Mouse (Mus musculus): ENCODE measurements around the gene 9230104L09Rik. TPM values are rescaled to one million over a fixed set of nuclear protein-coding genes. Genes with fewer than 3 reads are reported as not detected.

9230104L09Rik gene
- polyA plus RNA-seq, 1 experiment from 2014 or later = not detected

DNA sequence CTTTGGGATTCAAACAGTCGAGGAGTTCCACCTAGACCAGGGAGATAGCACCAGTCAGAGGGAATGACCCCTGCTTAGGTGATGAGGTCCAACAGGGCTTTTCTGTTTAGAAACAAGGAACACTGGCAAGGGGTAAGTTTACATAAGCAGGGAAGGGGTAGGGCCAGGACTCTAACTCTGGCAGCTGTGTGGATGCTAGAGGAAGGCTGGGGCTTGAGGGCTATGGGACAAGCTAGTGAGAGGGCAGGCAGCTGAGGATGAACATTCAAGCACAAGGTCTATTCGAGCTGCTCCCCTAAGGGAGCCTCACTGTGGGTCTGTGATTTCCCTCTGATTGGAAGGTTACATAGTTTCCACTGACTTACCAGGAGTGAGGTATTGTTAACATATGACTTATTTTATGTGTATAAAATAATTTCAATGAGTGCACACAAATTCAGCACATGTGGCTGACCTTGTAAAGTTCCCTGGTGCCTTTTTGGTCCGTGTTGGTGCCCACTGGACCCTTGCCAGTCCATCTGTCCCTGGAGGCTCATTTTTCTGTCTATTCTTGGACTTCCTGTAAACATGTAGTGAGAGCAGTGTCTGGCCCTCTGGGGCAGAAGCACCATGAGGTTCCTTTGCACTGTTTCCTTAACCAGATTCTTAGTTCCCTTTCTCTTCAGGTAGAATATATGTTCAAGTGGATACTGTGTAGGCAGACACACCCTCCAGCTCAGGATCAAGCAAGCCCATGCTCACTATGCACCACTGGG, 12.4 kb upstream of the 9230104L09Rik start:
- peaks cover 28% of the 10 kb centered on the region for H3K4me1 ChIP-seq (replicated peaks)
- no peak overlapping the region for H3K4me2 ChIP-seq
- 40% methylated on average over 3 of the region's 3 CpGs for WGBS
- no peaks in the 10 kb centered on the region for H3K9me3 ChIP-seq
- H3K4me3 ChIP-seq (replicated peaks) = no peak overlapping the region
- H3K27me3 ChIP-seq = no peaks in the 10 kb centered on the region
- no peak overlapping the region for H3K9ac ChIP-seq (replicated peaks)
- peaks cover 8% of the 10 kb centered on the region for H3K36me3 ChIP-seq
- no peak overlapping the region for H3K27ac ChIP-seq
- ATAC-seq (ENCODE audit: insufficient number of reproducible peaks, insufficient read depth, low FRiP score, low TSS enrichment, low read depth) = no peak

GRCm38 (mm10) chr2:148875335-148875811, 10.5 kb upstream of the 9230104L09Rik start, which contains the start of gene Cst3:
Gene Cst3 (minus strand): TSS chr2:148875692.
- no peaks in the 10 kb centered on the region for H3K27me3 ChIP-seq
- peak within 1 kb of the TSS; percentile 70 for H3K4me2 ChIP-seq
- H3K36me3 ChIP-seq = peaks cover 26% of the 10 kb centered on the region
- no peaks in the 10 kb centered on the region for H3K9me3 ChIP-seq
- peak within 1 kb of the TSS; percentile 93 for H3K27ac ChIP-seq
- ATAC-seq (ENCODE audit: insufficient number of reproducible peaks, insufficient read depth, low FRiP score, low TSS enrichment, low read depth) = peak; percentile 95
- WGBS = 2% methylated on average over 19 of the region's 19 CpGs
- peak within 1 kb of the TSS; percentile 80 for H3K4me3 ChIP-seq (replicated peaks)
- H3K9ac ChIP-seq (replicated peaks) = peak within 1 kb of the TSS; percentile 86
- peaks cover 28% of the 10 kb centered on the region for H3K4me1 ChIP-seq (replicated peaks)

DNA sequence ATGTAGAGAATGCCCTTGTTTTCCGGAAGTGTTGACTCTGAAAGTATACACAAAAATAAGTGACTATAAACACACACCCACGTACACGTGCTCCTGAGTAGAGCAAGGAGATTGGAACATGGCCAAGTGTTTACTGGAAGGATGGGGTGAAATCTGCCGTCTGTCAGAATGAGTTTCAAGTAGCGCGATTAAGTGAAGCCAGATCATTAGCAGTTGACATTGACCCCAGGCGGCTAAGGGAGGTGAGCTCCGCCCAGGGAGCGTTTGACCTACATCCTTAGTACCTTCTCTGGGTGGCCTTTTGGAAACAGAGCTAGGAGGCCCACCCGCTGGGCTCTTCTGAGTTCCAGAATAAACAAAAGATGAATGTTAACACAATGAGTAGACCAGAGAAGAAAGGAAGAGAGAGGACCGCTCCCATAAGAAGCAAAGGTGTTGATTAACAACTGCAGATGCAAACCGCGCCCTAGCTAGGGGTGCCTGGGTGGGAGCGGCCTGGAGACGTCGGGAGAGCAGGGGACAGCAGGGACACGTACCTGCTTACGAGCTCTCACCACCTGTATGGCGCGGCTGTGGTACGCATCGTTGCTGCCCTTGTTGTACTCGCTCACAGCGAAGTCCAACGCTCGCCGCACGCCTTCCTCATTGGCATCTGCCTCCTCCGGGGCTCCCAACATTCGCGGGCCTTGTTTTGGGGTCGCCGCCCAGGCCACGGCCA, 9.9 kb upstream of the 9230104L09Rik start:
- WGBS = 1% methylated on average over 34 of the region's 34 CpGs
- peak; percentile 65 for ATAC-seq (ENCODE audit: insufficient number of reproducible peaks, insufficient read depth, low FRiP score, low TSS enrichment, low read depth)

DNA sequence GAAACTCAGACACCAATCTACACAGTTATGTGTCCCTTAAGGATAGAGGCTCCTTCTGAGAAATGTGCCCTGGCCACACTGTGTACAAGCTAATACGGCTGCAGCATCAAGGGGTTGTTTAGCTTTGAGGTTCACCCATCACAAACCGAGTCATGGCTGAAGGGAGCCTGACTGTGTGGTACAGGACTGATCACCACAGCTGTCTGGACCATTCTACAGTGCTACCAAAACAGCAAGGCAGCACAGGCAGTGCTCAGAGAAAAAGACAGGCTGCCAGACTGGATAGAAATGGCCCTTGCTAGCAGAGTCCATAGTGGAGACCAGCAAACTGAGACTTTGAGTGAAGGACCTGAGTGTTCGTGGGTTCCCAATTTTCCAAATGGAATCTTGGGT, 9.4 kb upstream of the 9230104L09Rik start:
- Histone ChIP-seq H3K27ac (no peak overlapping the region), H3K4me3 (replicated peaks) (peak overlapping the region; percentile 80), H3K9ac (replicated peaks) (peak overlapping the region; percentile 86), H3K9me3 (no peaks in the 10 kb centered on the region), H3K4me1 (replicated peaks) (peaks cover 28% of the 10 kb centered on the region), H3K4me2 (peak overlapping the region; percentile 70), H3K27me3 (no peaks in the 10 kb centered on the region), H3K36me3 (peaks cover 28% of the 10 kb centered on the region)
- 52% methylated on average over 3 of the region's 3 CpGs for WGBS
- no peak for ATAC-seq (ENCODE audit: insufficient number of reproducible peaks, insufficient read depth, low FRiP score, low TSS enrichment, low read depth)

More for the DNA sequence above, 9.9 kb upstream of the 9230104L09Rik start:
- peaks cover 28% of the 10 kb centered on the region for H3K36me3 ChIP-seq
- peak overlapping the region; percentile 86 for H3K9ac ChIP-seq (replicated peaks)
- peak overlapping the region; percentile 80 for H3K4me3 ChIP-seq (replicated peaks)
- H3K27ac ChIP-seq = peak overlapping the region; percentile 93
- H3K4me2 ChIP-seq = peak overlapping the region; percentile 70
- H3K4me1 ChIP-seq (replicated peaks) = peaks cover 28% of the 10 kb centered on the region
- no peaks in the 10 kb centered on the region for H3K9me3 ChIP-seq
- H3K27me3 ChIP-seq = no peaks in the 10 kb centered on the region

- no peaks in the 10 kb centered on the region for H3K27me3 ChIP-seq
- no peak overlapping the region for H3K27ac ChIP-seq
- peaks cover 28% of the 10 kb centered on the region for H3K4me1 ChIP-seq (replicated peaks)
- peak overlapping the region; percentile 70 for H3K4me2 ChIP-seq
- no peaks in the 10 kb centered on the region for H3K9me3 ChIP-seq
- ATAC-seq (ENCODE audit: insufficient number of reproducible peaks, insufficient read depth, low FRiP score, low TSS enrichment, low read depth) = no peak
- no peak overlapping the region for H3K9ac ChIP-seq (replicated peaks)
- H3K4me3 ChIP-seq (replicated peaks) = peak overlapping the region; percentile 80
- 88% methylated on average over 4 of the region's 4 CpGs for WGBS
- peaks cover 28% of the 10 kb centered on the region for H3K36me3 ChIP-seq
Observed at GRCm38 (mm10) chr2:148872860-148873259, 8.0 kb upstream of the 9230104L09Rik start.

GRCm38 (mm10) chr2:148870526-148870925, 5.7 kb upstream of the 9230104L09Rik start:
- ATAC-seq (ENCODE audit: insufficient number of reproducible peaks, insufficient read depth, low FRiP score, low TSS enrichment, low read depth) = no peak
- 86% methylated on average over 3 of the region's 3 CpGs for WGBS

GRCm38 (mm10) chr2:148868959-148869358, 4.1 kb upstream of the 9230104L09Rik start:
- Histone ChIP-seq H3K27me3 (no peaks in the 10 kb centered on the region), H3K9me3 (no peaks in the 10 kb centered on the region), H3K4me3 (replicated peaks) (no peak overlapping the region), H3K4me1 (replicated peaks) (peaks cover 15% of the 10 kb centered on the region), H3K9ac (replicated peaks) (no peak overlapping the region), H3K4me2 (no peak overlapping the region), H3K36me3 (peaks cover 28% of the 10 kb centered on the region), H3K27ac (no peak overlapping the region)
- WGBS = 86% methylated on average over 1 of the region's 1 CpGs
- no peak for ATAC-seq (ENCODE audit: insufficient number of reproducible peaks, insufficient read depth, low FRiP score, low TSS enrichment, low read depth)

More at GRCm38 (mm10) chr2:148870526-148870925, 5.7 kb upstream of the 9230104L09Rik start:
- no peaks in the 10 kb centered on the region for H3K27me3 ChIP-seq
- no peak overlapping the region for H3K4me2 ChIP-seq
- H3K4me3 ChIP-seq (replicated peaks) = no peak overlapping the region
- H3K27ac ChIP-seq = no peak overlapping the region
- H3K9me3 ChIP-seq = no peaks in the 10 kb centered on the region
- H3K9ac ChIP-seq (replicated peaks) = no peak overlapping the region
- peaks cover 20% of the 10 kb centered on the region for H3K4me1 ChIP-seq (replicated peaks)
- H3K36me3 ChIP-seq = peaks cover 28% of the 10 kb centered on the region

DNA sequence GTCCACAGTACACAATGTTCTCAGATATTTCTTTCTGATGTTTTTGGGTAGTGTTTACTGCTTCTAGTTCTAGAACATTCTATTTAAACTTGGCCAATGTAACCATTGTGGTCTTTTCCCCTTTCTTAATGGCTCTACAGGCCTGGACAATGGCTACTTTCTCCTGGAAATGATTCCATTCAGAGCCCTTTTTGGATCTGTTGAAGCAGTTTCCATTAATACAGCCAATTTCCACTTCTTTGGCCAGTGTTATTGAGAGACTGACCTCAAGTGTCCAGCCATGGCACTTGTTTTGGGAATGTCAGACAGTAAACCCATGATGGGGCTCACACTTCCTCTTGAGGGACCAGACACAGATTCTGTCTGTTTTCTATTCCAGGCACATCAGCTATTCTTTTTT, 3.1 kb downstream of the 9230104L09Rik start:
- no peak overlapping the region for H3K4me3 ChIP-seq (replicated peaks)
- no peaks in the 10 kb centered on the region for H3K4me1 ChIP-seq (replicated peaks)
- H3K4me2 ChIP-seq = no peak overlapping the region
- H3K27me3 ChIP-seq = no peaks in the 10 kb centered on the region
- no peak overlapping the region for H3K9ac ChIP-seq (replicated peaks)
- no peaks in the 10 kb centered on the region for H3K9me3 ChIP-seq
- no peaks in the 10 kb centered on the region for H3K36me3 ChIP-seq
- H3K27ac ChIP-seq = no peak overlapping the region
- ATAC-seq (ENCODE audit: insufficient number of reproducible peaks, insufficient read depth, low FRiP score, low TSS enrichment, low read depth) = no peak

- Histone ChIP-seq H3K4me3 (replicated peaks) (no peak overlapping the region), H3K27me3 (no peaks in the 10 kb centered on the region), H3K27ac (no peak overlapping the region), H3K9me3 (no peaks in the 10 kb centered on the region), H3K36me3 (no peaks in the 10 kb centered on the region), H3K4me1 (replicated peaks) (no peaks in the 10 kb centered on the region), H3K9ac (replicated peaks) (no peak overlapping the region), H3K4me2 (no peak overlapping the region)
- ATAC-seq (ENCODE audit: insufficient number of reproducible peaks, insufficient read depth, low FRiP score, low TSS enrichment, low read depth) = no peak
- WGBS = 84% methylated on average over 4 of the region's 4 CpGs
Observed at GRCm38 (mm10) chr2:148860993-148861392, 3.8 kb downstream of the 9230104L09Rik start.

DNA sequence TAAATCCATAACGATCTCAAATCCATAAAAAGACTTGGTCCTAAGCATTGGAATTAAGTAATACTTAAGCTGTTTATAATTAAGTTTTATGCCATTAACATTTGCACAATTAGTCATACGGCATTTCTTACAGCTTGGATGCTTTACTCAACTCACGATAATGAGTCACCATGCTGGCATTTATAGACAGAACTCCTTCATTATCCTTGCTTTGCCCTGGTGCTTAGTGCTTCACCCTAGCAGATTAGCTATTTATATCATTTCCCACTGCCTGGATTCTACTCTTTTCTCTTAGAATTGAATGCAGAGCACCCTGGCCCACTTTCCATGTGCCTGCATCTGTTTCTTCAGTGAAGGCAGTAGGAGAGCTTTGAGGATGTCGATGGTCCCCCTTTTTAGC, 7.3 kb downstream of the 9230104L09Rik start:
- H3K9me3 ChIP-seq = no peaks in the 10 kb centered on the region
- H3K4me1 ChIP-seq (replicated peaks) = no peaks in the 10 kb centered on the region
- no peak for ATAC-seq (ENCODE audit: insufficient number of reproducible peaks, insufficient read depth, low FRiP score, low TSS enrichment, low read depth)
- H3K4me2 ChIP-seq = no peak overlapping the region
- H3K27ac ChIP-seq = no peak overlapping the region
- 69% methylated on average over 4 of the region's 4 CpGs for WGBS
- H3K9ac ChIP-seq (replicated peaks) = no peak overlapping the region
- no peaks in the 10 kb centered on the region for H3K36me3 ChIP-seq
- no peaks in the 10 kb centered on the region for H3K27me3 ChIP-seq
- no peak overlapping the region for H3K4me3 ChIP-seq (replicated peaks)

DNA sequence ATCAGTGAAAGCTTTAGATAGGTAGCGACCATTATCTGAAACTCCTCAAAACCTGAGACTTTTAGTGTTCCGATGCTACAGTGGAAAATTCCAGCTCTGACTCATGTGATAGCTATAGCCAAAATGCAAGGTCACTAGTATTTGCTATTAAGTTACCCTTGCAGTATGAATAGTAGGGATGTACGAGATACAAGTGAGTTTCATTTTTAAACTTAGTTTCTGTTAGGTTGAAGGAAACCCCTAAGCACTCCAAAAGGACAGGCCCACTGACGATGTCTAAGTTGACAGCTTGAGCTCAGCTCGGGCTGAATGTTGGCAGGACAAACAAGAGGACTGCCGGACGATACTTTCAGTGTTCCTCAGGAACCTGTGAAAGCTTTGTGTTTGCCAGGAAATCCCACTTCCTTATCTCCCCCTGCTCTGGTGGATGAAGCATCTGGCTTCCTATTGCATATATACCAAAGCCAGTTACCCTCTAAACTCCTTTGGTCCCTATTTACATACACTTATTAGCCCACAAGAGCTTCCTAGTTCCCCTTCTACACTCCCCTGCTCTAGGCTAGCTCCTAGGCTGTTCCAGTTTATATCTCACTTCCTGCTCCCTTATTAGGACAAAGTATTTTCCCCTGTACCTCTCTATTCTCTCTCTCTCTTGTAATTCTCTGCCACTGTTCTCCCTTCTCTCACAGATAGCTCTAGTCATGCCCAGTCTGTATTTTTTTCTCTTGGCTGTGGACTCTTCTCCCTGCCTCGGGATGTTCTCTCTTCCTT, 8.0 kb downstream of the 9230104L09Rik start:
- Histone ChIP-seq H3K9me3 (no peaks in the 10 kb centered on the region), H3K36me3 (no peaks in the 10 kb centered on the region), H3K27ac (no peak overlapping the region), H3K4me2 (no peak overlapping the region), H3K9ac (replicated peaks) (no peak overlapping the region), H3K27me3 (no peaks in the 10 kb centered on the region), H3K4me3 (replicated peaks) (no peak overlapping the region), H3K4me1 (replicated peaks) (no peaks in the 10 kb centered on the region)
- 78% methylated on average over 8 of the region's 8 CpGs for WGBS
- no peak for ATAC-seq (ENCODE audit: insufficient number of reproducible peaks, insufficient read depth, low FRiP score, low TSS enrichment, low read depth)

Data from limb, embryonic 12.5 days (tissue).